Mouse (Mus musculus) testis, adult 2 months (tissue): ENCODE measurements around the gene Nfyc.

Source experiments
- CTCF ChIP-seq: fragments of 200-500 bp; IDR thresholded peaks from 2 replicates; pipeline ENCODE4 v1.5.1; 2012; ENCODE audit warnings: low read depth, mild to moderate bottlenecking, inconsistent platforms, low read length, moderate library complexity; ENCODE audit not compliant: control insufficient read depth, insufficient read depth, insufficient replicate concordance
- POLR2A ChIP-seq: fragments of 200-500 bp; IDR thresholded peaks from 2 replicates; pipeline ENCODE4 v1.6.1; 2012; ENCODE audit warnings: low read depth, mild to moderate bottlenecking, inconsistent platforms, low read length, moderate library complexity; ENCODE audit not compliant: control insufficient read depth

DNA sequence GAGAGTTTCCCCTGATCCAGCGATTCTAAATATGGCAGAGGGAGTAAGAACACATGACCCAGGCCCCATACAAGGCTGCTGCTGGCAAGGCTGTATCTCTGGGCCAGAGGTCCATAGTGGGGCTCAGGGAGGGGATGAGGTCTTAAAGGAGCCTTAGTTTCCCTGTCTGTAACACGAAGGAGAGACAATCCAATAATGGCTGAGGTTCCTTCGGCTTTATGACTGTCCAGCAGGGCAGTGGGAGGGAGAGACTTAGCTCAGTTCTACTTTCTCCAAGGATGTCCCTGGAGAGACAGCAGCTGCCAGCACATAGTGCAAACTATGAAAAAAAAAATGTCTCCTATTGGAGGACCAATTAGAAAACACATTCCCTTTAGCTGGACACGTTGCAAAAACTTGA, 105.2 kb downstream of the Nfyc start:
- TF ChIP-seq CTCF (no peak), POLR2A (no peak)
